Mouse (Mus musculus) G1E (cell line): ENCODE results near the gene Rasip1. TPM values are rescaled to one million over a fixed set of nuclear protein-coding genes. Genes with fewer than 3 reads are reported as not detected.

Experiments used
- ATAC-seq: 2 replicates; pipeline ENCODE4 v1.8.0; 2016; ENCODE audit warnings: mild to moderate bottlenecking; ENCODE audit not compliant: insufficient number of reproducible peaks, poor library complexity, low FRiP score, severe bottlenecking; ENCODE audit errors: extremely low read depth
- DNase-seq: peaks from one replicate; pipeline ENCODE4 v3.0.0; 2012; ENCODE audit warnings: low spot score
- H3K27me3 ChIP-seq: 2 replicates; pipeline ENCODE4 v1.6.1; 2012; ENCODE audit warnings: mild to moderate bottlenecking, low read length, inconsistent platforms; ENCODE audit not compliant: insufficient read depth
- H3K36me3 ChIP-seq: replicated peaks from 2 replicates; pipeline ENCODE3; 2012; ENCODE audit warnings: mild to moderate bottlenecking, inconsistent platforms
- H3K4me1 ChIP-seq: 2 replicates; pipeline ENCODE4 v1.6.1; 2012; ENCODE audit warnings: low read depth, low read length, inconsistent platforms, mixed read lengths; ENCODE audit not compliant: insufficient read depth
- H3K4me3 ChIP-seq: 2 replicates; pipeline ENCODE4 v1.5.1; 2012; ENCODE audit warnings: low read depth, mild to moderate bottlenecking, inconsistent platforms, low read length, moderate library complexity, mixed read lengths
- H3K9me3 ChIP-seq: replicated peaks from 2 replicates; pipeline ENCODE4 v1.6.1; 2012; ENCODE audit warnings: inconsistent platforms
- CTCF ChIP-seq: IDR thresholded peaks from 2 replicates; pipeline ENCODE4 v1.5.1; 2012; ENCODE audit warnings: low read depth, low read length, inconsistent platforms, mixed read lengths
- GATA1 ChIP-seq: IDR thresholded peaks from 2 replicates; pipeline ENCODE4 v1.6.1; 2012; ENCODE audit warnings: borderline replicate concordance, low read length, inconsistent platforms, mixed read lengths
- GATA2 ChIP-seq: IDR thresholded peaks from 2 replicates; pipeline ENCODE4 v1.6.1; 2012; ENCODE audit warnings: low read depth, low read length, inconsistent platforms, borderline replicate concordance
- POLR2AphosphoS5 ChIP-seq: IDR thresholded peaks from 2 replicates; pipeline ENCODE4 v1.6.1; 2012; ENCODE audit warnings: low read depth, low read length, inconsistent platforms; ENCODE audit not compliant: insufficient replicate concordance
- TAL1 ChIP-seq: conservative IDR thresholded peaks from 2 replicates; pipeline ENCODE4 v1.6.1; 2012; ENCODE audit warnings: low read depth, low read length, inconsistent platforms, mixed read lengths
- polyA plus RNA-seq: library from polyadenylated mRNA; stranded (reverse); fragments of >175 nt; gene quantifications from 2 replicates; pipeline ENCODE4 v1.2.3, GENCODE M21; 2012
- total RNA-seq, 2 experiments: library from RNA; stranded (forward) in 1 of 2; stranded (reverse) in 1 of 2; fragments of 200-1000 nt in 1 of 2; fragments of >200 nt in 1 of 2; fragmentation: Nextera tagmentation in 1 of 2; gene quantifications; 2 replicates each; pipeline ENCODE4 v1.2.3; 2014 to 2017

The Rasip1 gene
- total and polyA plus RNA-seq, 3 experiments: 0.11 to 0.95 (median 0.60) TPM

- TF ChIP-seq GATA2: no peak
- no peak for TF ChIP-seq GATA1
- no peak for TF ChIP-seq TAL1
- TF ChIP-seq CTCF: no peak
- no peak for TF ChIP-seq POLR2AphosphoS5
- no peaks in the 10 kb centered on the region for H3K4me1 ChIP-seq
- no peaks in the 10 kb centered on the region for H3K36me3 ChIP-seq
- DNase-seq: no peak
- H3K4me3 ChIP-seq: no peak overlapping the region; the same call in 1 of the 2 replicates
- peaks cover 9% of the 10 kb centered on the region for H3K9me3 ChIP-seq
- ATAC-seq: no peak
- H3K27me3 ChIP-seq: peaks cover 15% of the 10 kb centered on the region; the same call in 1 of the 2 replicates
Measured at GRCm38 (mm10) chr7:45628364-45629294, 1.3 kb downstream of the Rasip1 start.

GRCm38 (mm10) chr7:45630064-45630907, 3.0 kb downstream of the Rasip1 start:
- ATAC-seq (no peak), DNase-seq (no peak)
- Histone ChIP-seq H3K4me3 (no peak overlapping the region), H3K9me3 (peaks cover 9% of the 10 kb centered on the region), H3K4me1 (peaks cover 6% of the 10 kb centered on the region), H3K36me3 (no peaks in the 10 kb centered on the region), H3K27me3 (peaks cover 15% of the 10 kb centered on the region; the same call in 1 of the 2 replicates)
- no peak for TF ChIP-seq CTCF

DNA sequence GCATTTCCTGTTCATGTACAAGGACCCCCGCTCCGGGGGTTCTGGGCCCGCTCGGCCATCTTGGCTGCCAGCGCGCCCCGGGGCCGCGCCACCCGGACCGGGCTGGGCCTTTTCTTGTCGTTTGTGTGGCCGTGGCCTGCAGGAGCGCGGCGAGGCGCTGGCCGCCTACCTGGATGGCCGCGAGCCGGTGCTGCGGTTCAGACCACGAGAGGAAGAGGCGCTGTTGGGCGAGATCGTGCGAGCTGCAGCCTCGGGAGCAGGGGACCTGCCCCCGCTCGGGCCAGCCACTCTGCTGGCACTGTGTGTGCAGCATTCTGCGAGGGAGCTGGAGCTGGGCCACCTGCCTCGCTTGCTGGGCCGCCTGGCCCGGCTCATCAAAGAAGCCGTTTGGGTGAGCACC, 5.2 kb downstream of the Rasip1 start:
- no peak for DNase-seq
- no peaks in the 10 kb centered on the region for H3K36me3 ChIP-seq
- H3K4me1 ChIP-seq: peaks cover 10% of the 10 kb centered on the region
- H3K27me3 ChIP-seq: peaks cover 15% of the 10 kb centered on the region; the same call in 1 of the 2 replicates
- H3K9me3 ChIP-seq: peaks cover 9% of the 10 kb centered on the region
- no peak for ATAC-seq
- no peak for TF ChIP-seq TAL1
- TF ChIP-seq GATA1: no peak
- TF ChIP-seq GATA2: no peak
- no peak for TF ChIP-seq CTCF
- TF ChIP-seq POLR2AphosphoS5: no peak
- no peak overlapping the region for H3K4me3 ChIP-seq

DNA sequence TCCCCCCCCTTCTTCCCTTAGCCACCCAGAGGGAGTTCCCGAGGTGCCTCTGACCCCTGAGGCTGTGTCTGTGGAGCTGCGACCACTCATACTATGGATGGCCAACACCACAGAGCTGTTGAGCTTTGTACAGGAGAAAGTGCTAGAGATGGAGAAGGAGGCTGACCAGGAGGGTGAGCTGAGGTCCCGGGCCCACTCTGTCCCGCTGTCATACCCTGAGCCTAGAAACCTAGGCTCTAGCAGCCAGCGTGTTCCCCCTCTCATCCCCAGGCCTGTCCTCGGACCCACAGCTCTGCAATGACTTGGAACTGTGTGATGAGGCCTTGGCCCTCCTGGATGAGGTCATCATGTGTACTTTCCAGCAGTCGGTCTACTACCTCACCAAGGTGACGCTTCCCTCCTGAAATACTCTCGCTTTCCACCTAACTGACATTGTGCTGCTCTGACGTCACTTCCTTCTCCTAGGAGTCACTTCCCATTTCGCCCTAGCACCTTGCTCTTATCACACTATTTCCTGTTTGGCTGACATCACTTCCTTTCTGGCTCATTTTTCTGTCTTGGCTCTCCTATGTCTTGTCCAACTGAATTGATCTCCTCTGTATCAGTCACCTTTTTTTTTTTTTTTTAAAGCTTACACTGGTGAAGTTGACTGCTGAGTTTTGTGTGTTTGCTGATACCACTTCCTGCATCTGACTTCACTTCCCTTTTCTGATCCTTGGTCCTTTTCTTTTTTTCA, 7.8 kb downstream of the Rasip1 start:
- Histone ChIP-seq H3K9me3 (no peaks in the 10 kb centered on the region), H3K4me3 (peak overlapping the region; percentile 5; the same call in 1 of the 2 replicates), H3K27me3 (peaks cover 14% of the 10 kb centered on the region), H3K4me1 (peaks cover 14% of the 10 kb centered on the region), H3K36me3 (no peaks in the 10 kb centered on the region)
- DNase-seq (peak; percentile 46), ATAC-seq (no peak)
- no peak for TF ChIP-seq TAL1

DNA sequence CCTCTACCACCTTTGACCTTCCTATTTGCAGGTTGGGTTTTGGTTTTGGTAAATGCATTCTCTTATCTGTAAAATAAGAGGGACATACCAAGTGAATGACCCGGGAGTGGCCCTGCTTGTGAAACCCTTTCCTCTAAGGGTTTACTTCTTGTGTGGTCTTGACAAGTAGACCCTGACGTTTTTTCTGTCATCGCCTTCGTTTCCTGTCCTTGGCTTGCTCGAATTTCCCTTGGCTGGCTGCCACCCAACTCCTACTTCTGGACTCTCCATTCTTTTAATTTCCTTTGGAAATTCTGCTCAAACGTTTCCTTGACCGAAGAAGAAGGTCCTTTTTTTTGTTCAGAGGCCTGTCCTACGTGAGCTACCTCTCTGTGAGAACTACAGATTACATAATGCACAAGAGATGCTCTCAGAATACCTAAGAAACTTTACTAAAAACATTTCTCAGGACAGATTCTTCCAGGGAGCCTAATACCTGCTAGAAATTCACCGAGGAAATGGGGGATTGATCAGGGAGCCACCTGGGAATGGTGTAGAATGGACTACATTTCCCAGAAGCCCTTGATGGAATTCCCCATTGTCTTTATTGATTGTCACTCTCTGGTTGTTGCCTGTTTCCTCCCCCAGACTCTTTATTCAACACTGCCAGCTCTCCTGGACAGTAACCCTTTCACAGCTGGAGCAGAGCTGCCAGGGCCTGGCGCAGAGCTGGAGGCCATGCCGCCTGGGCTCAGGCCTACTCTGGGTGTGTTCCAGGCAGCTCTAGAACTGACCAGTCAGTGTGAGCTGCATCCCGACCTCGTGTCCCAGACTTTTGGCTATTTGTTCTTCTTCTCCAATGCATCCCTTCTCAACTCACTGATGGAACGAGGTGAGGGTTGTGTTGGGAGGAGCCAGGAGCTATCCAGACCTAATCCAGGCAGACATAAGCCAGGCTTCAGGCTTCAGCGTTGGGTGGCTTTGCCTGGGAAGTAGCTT, 8.7 kb downstream of the Rasip1 start:
- ATAC-seq (no peak), DNase-seq (no peak)
- TF ChIP-seq GATA1: no peak
- TF ChIP-seq GATA2: no peak
- no peak for TF ChIP-seq TAL1
- TF ChIP-seq POLR2AphosphoS5: no peak
- no peak overlapping the region for H3K4me3 ChIP-seq
- no peaks in the 10 kb centered on the region for H3K36me3 ChIP-seq
- peaks cover 14% of the 10 kb centered on the region for H3K4me1 ChIP-seq
- H3K9me3 ChIP-seq: no peaks in the 10 kb centered on the region
- peaks cover 19% of the 10 kb centered on the region for H3K27me3 ChIP-seq
